Mouse (Mus musculus): ENCODE data around the gene Fam126a. TPM values are rescaled to one million over a fixed set of nuclear protein-coding genes. Genes with fewer than 3 reads are reported as not detected.

Fam126a gene
- total RNA-seq, 2 experiments from 2014 or later, result 14.6 to 20.0 TPM

GRCm38 (mm10) chr5:23999083-23999671 lies 31.3 kb downstream of the Fam126a start:
- intact Hi-C loops (cut with DNase I), result no loop called here

GRCm38 (mm10) chr5:23995951-23996350 lies 34.5 kb downstream of the Fam126a start:
- DNase-seq (ENCODE audit: low spot score in 2 of 2), result no peak
- intact Hi-C loops (cut with DNase I), result no loop called here

More at GRCm38 (mm10) chr5:23999083-23999671, 31.3 kb downstream of the Fam126a start:
- DNase-seq (ENCODE audit: low spot score in 2 of 2), result no peak

- no peak for DNase-seq (ENCODE audit: low spot score in 2 of 2)
- intact Hi-C loops (cut with DNase I), result no loop called here
Measured at GRCm38 (mm10) chr5:23994929-23995328, 35.6 kb downstream of the Fam126a start.

GRCm38 (mm10) chr5:23994231-23994630 lies 36.3 kb downstream of the Fam126a start:
- DNase-seq (ENCODE audit: low spot score in 2 of 2), result no peak
- intact Hi-C loops (cut with DNase I), result no loop called here

GRCm38 (mm10) chr5:23993553-23993894 lies 37.0 kb downstream of the Fam126a start:
- no peak for DNase-seq (ENCODE audit: low spot score in 2 of 2)
- intact Hi-C loops (cut with DNase I), result no loop called here

- intact Hi-C loops (cut with DNase I), result no loop called here
- peak in 1 of 2 experiments; percentile 9 for DNase-seq (ENCODE audit: low spot score in 2 of 2)
Measured at GRCm38 (mm10) chr5:23992876-23993552, 37.5 kb downstream of the Fam126a start.

- intact Hi-C loops (cut with DNase I), result no loop called here
- DNase-seq (ENCODE audit: low spot score in 2 of 2), result no peak
Measured at GRCm38 (mm10) chr5:23990001-23990400, 40.5 kb downstream of the Fam126a start.

GRCm38 (mm10) chr5:23987792-23988191 lies 42.7 kb downstream of the Fam126a start:
- intact Hi-C loops (cut with DNase I), result no loop called here
- no peak for DNase-seq (ENCODE audit: low spot score in 2 of 2)

GRCm38 (mm10) chr5:23982081-23982480 lies 48.4 kb downstream of the Fam126a start:
- intact Hi-C loops (cut with DNase I), result no loop called here
- no peak for DNase-seq (ENCODE audit: low spot score in 2 of 2)

GRCm38 (mm10) chr5:23978516-23978915 lies 52.0 kb downstream of the Fam126a start:
- no peak for DNase-seq (ENCODE audit: low spot score in 2 of 2)
- intact Hi-C loops (cut with DNase I), result no loop called here

- DNase-seq (ENCODE audit: low spot score in 2 of 2), result no peak
- intact Hi-C loops (cut with DNase I), result loop anchor here (5.0 kb wide), 1 partner anchor 123 kb away; no protein-coding TSS in a partner anchor
Measured at GRCm38 (mm10) chr5:23974994-23975575, 55.4 kb downstream of the Fam126a start.

- intact Hi-C loops (cut with DNase I), result no loop called here
- no peak for DNase-seq (ENCODE audit: low spot score in 2 of 2)
Measured at GRCm38 (mm10) chr5:23967705-23968104, 62.8 kb downstream of the Fam126a start.

- intact Hi-C loops (cut with DNase I), result no loop called here
- no peak for DNase-seq (ENCODE audit: low spot score in 2 of 2)
Measured at GRCm38 (mm10) chr5:23964599-23965165, 65.8 kb downstream of the Fam126a start.

- intact Hi-C loops (cut with DNase I), result no loop called here
- DNase-seq (ENCODE audit: low spot score in 2 of 2), result no peak
Measured at GRCm38 (mm10) chr5:23953047-23953446, 77.4 kb downstream of the Fam126a start.

GRCm38 (mm10) chr5:23948071-23948470 lies 82.4 kb downstream of the Fam126a start:
- DNase-seq (ENCODE audit: low spot score in 2 of 2), result no peak
- intact Hi-C loops (cut with DNase I), result no loop called here

GRCm38 (mm10) chr5:23945056-23945455 lies 85.4 kb downstream of the Fam126a start:
- intact Hi-C loops (cut with DNase I), result no loop called here
- DNase-seq (ENCODE audit: low spot score in 2 of 2), result no peak

- DNase-seq (ENCODE audit: low spot score in 2 of 2), result no peak
- intact Hi-C loops (cut with DNase I), result no loop called here
Measured at GRCm38 (mm10) chr5:23943534-23943933, 87.0 kb downstream of the Fam126a start.

- intact Hi-C loops (cut with DNase I), result no loop called here
- no peak for DNase-seq (ENCODE audit: low spot score in 2 of 2)
Measured at GRCm38 (mm10) chr5:23923481-23924165, 106.9 kb downstream of the Fam126a start.

GRCm38 (mm10) chr5:23922516-23923291 lies 107.8 kb downstream of the Fam126a start:
- intact Hi-C loops (cut with DNase I), result no loop called here
- no peak for DNase-seq (ENCODE audit: low spot score in 2 of 2)
